Mouse (Mus musculus) liver, postnatal 0 days (tissue): ENCODE measurements around the gene Olfr324. TPM values are rescaled to one million over a fixed set of nuclear protein-coding genes. Genes with fewer than 3 reads are reported as not detected.

Experiments used
- ATAC-seq: fragments of 200-750 bp; cut with Nextera tagmentation; 2 replicates; pipeline ENCODE4 v1.8.0; 2017; ENCODE audit warnings: mild to moderate bottlenecking, moderate library complexity
- DNase-seq: peaks from one replicate; pipeline ENCODE4 v3.0.0-alpha.2; 2016
- H3K27ac ChIP-seq: fragments of 300-500 bp; sonication (generic); 2 replicates; pipeline ENCODE4 v1.5.1; 2014; ENCODE audit warnings: antibody characterized with exemption, moderate library complexity, mild to moderate bottlenecking, low read depth
- H3K27me3 ChIP-seq: fragments of 300-500 bp; sonication (generic); 2 replicates; pipeline ENCODE4 v1.6.1; 2014; ENCODE audit warnings: low read length, control low read depth, mixed read lengths; ENCODE audit not compliant: insufficient read depth
- H3K36me3 ChIP-seq: fragments of 300-500 bp; sonication (generic); replicated peaks from 2 replicates; pipeline ENCODE4 v1.6.1; 2014; ENCODE audit warnings: mild to moderate bottlenecking, control low read depth, low read length, moderate library complexity, mixed read lengths; ENCODE audit not compliant: insufficient read depth
- H3K4me1 ChIP-seq: fragments of 300-500 bp; sonication (generic); 2 replicates; pipeline ENCODE4 v1.6.1; 2014; ENCODE audit warnings: antibody characterized with exemption, mild to moderate bottlenecking, control low read depth; ENCODE audit not compliant: insufficient read depth
- H3K4me2 ChIP-seq: fragments of 300-500 bp; sonication (generic); 2 replicates; pipeline ENCODE4 v1.6.1; 2014; ENCODE audit warnings: low read depth, mild to moderate bottlenecking, low read length, moderate library complexity, mixed read lengths
- H3K4me3 ChIP-seq: fragments of 300-500 bp; sonication (generic); 2 replicates; pipeline ENCODE4 v1.5.1; 2014; ENCODE audit warnings: low read depth, low read length
- H3K9ac ChIP-seq: fragments of 300-500 bp; sonication (generic); replicated peaks from 2 replicates; pipeline ENCODE4 v1.6.1; 2014; ENCODE audit warnings: mild to moderate bottlenecking, moderate library complexity
- H3K9me3 ChIP-seq: fragments of 300-500 bp; sonication (generic); 2 replicates; pipeline ENCODE4 v1.6.1; 2016; ENCODE audit warnings: mild to moderate bottlenecking, control low read depth, low read length, mixed read lengths
- CTCF ChIP-seq: sonication (generic); IDR thresholded peaks from 2 replicates; pipeline ENCODE4 v1.5.1; 2016; ENCODE audit warnings: antibody characterized with exemption, low read depth
- EP300 ChIP-seq: IDR thresholded peaks from 2 replicates; pipeline ENCODE4 v1.6.1; 2016; ENCODE audit warnings: antibody characterized with exemption, low read depth, mild to moderate bottlenecking
- WGBS: fragments of 180-500 bp; shearing (Covaris S2); extraction: QIAGEN DNeasy Blood & Tissue Kit; methylation state at CpG from one replicate; pipeline ENCODE4 v1.1.7; 2014; ENCODE audit not compliant: insufficient replicate concordance; 5-methylcytosine and 5-hydroxymethylcytosine counted together
- polyA plus RNA-seq: library from polyadenylated mRNA; unstranded; fragments of >200 nt; fragmentation: Nextera tagmentation; extraction: Ambion mirVana; gene quantifications from 2 replicates; pipeline ENCODE4 v1.2.1, GENCODE M21; 2015

Gene Olfr324
- polyA plus RNA-seq, 1 experiment from 2014 or later: not detected

GRCm38 (mm10) chr11:58605228-58605627 is 10.3 kb downstream of the Olfr324 start:
- H3K9me3 ChIP-seq: no peaks in the 10 kb centered on the region
- H3K36me3 ChIP-seq: no peaks in the 10 kb centered on the region
- DNase-seq: no peak
- no peak overlapping the region for H3K4me2 ChIP-seq
- H3K9ac ChIP-seq: no peak overlapping the region
- H3K27me3 ChIP-seq: no peaks in the 10 kb centered on the region
- H3K27ac ChIP-seq: 0 out of 2 replicates have a peak overlapping the region, but pooled peaks have one; percentile 11
- peaks cover 7% of the 10 kb centered on the region; the same call in 1 of the 2 replicates for H3K4me1 ChIP-seq
- ATAC-seq: peak; percentile 77
- no peak for TF ChIP-seq EP300
- TF ChIP-seq CTCF: no peak
- WGBS: 48% methylated on average over 3 of the region's 3 CpGs
- no peak overlapping the region for H3K4me3 ChIP-seq

DNA sequence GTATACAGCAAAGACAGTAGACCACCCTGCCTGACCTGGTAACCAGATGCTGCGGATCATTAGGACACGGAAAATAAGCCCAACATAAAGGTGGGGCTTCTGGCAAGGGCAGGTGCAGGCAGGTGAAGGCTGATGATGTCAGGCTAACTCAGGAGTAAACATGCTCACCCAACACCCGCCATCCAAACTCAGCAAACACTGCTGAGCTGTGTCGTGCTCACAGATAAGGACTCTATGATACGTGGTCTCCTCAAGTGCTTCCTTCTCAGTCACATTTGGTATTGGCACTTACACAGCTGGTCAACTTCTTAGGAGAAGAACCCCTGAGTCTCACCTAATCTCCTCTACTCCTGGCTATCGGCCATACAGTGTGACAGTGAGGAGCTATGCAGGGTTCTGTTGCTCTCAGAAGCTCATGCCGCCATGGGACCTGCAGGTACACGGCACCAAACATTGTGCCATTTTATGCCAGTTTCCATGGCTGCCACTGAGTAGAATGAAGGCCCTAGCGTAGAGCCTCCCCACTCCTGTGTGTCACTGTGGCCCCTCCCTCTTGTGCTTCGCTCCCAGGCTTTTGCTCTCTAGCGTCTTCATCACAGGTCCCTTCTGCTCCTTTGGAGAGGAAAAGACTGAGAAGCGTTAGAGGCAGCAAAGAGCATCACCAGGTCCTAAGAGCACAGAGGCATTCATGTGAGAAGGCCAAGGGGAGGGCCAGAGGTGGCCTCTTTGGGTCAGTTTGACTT is 11.4 kb downstream of the Olfr324 start:
- H3K9ac ChIP-seq: no peak overlapping the region
- no peaks in the 10 kb centered on the region for H3K27me3 ChIP-seq
- peaks cover 7% of the 10 kb centered on the region; the same call in 1 of the 2 replicates for H3K4me1 ChIP-seq
- H3K4me3 ChIP-seq: no peak overlapping the region
- no peak overlapping the region for H3K4me2 ChIP-seq
- ATAC-seq (no peak), DNase-seq (no peak)
- no peaks in the 10 kb centered on the region for H3K9me3 ChIP-seq
- no peak overlapping the region for H3K27ac ChIP-seq
- no peaks in the 10 kb centered on the region for H3K36me3 ChIP-seq
- WGBS: 73% methylated on average over 12 of the region's 12 CpGs
- TF ChIP-seq EP300 (no peak), CTCF (no peak)

DNA sequence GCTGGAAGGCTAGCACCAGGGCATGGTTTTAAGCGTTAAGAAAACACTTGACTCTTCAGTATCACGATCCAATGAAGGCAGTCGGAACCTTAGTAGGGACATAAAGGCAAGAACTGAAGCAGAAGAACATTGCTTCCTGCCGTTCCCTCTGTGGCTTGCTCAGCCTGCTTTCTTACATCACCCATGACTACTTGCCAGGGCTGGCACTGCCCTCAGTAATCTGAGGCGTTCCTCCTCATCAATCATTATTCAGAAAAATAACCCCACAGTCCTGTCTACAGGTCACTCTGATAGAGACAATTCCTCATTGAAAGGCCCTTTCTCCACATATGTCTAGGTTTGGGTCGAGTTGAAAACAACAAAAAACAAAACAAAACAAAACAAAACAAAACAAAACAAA is 12.1 kb downstream of the Olfr324 start:
- Histone ChIP-seq H3K36me3 (no peaks in the 10 kb centered on the region), H3K4me2 (no peak overlapping the region), H3K4me3 (no peak overlapping the region), H3K9ac (no peak overlapping the region), H3K4me1 (peaks cover 7% of the 10 kb centered on the region; the same call in 1 of the 2 replicates), H3K9me3 (no peaks in the 10 kb centered on the region), H3K27me3 (no peaks in the 10 kb centered on the region), H3K27ac (no peak overlapping the region)
- no peak for TF ChIP-seq EP300
- TF ChIP-seq CTCF: no peak
- DNase-seq (no peak), ATAC-seq (no peak)
- WGBS: 81% methylated on average over 6 of the region's 6 CpGs

DNA sequence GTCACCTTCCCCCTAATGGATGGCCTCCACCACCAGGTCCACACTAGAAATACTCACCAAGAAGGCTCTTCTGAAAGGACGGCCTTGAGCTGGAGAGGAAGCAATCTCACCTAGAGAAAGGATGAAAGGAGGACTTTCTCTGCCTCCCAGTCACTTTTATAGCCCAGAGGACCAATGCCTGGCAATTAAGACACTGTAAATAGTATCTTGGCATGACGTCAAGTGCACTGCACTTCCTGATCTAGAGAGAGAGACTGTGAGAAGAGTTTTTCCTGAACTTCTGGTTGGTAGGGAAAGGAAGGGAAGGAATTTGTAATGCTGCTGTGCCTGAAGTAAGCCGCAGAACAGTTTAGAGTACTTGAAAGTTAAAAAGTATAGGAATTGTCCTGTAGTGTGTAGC is 18.4 kb downstream of the Olfr324 start:
- Histone ChIP-seq H3K27me3 (no peaks in the 10 kb centered on the region), H3K4me1 (peaks cover 9% of the 10 kb centered on the region; the same call in 1 of the 2 replicates), H3K4me3 (no peak overlapping the region), H3K9me3 (no peaks in the 10 kb centered on the region), H3K9ac (no peak overlapping the region), H3K36me3 (no peaks in the 10 kb centered on the region), H3K4me2 (no peak overlapping the region), H3K27ac (no peak overlapping the region)
- TF ChIP-seq EP300 (no peak), CTCF (no peak)
- DNase-seq (no peak), ATAC-seq (no peak)
- 56% methylated on average over 3 of the region's 3 CpGs for WGBS

GRCm38 (mm10) chr11:58614526-58614925 is 19.6 kb downstream of the Olfr324 start:
- ATAC-seq: no peak

GRCm38 (mm10) chr11:58615975-58616374 is 21.1 kb downstream of the Olfr324 start, which contains the start of gene 2210407C18Rik:
TSS of gene 2210407C18Rik (minus strand) at chr11:58616075.
- no peak within 1 kb of the TSS for H3K27ac ChIP-seq
- WGBS: 72% methylated on average over 4 of the region's 4 CpGs
- H3K36me3 ChIP-seq: no peaks in the 10 kb centered on the region
- H3K27me3 ChIP-seq: no peaks in the 10 kb centered on the region
- H3K9me3 ChIP-seq: no peaks in the 10 kb centered on the region
- H3K4me2 ChIP-seq: no peak within 1 kb of the TSS
- ATAC-seq: no peak
- peaks cover 9% of the 10 kb centered on the region; the same call in 1 of the 2 replicates for H3K4me1 ChIP-seq
- no peak for TF ChIP-seq CTCF
- no peak for TF ChIP-seq EP300
- no peak within 1 kb of the TSS for H3K9ac ChIP-seq
- no peak within 1 kb of the TSS for H3K4me3 ChIP-seq
- no peak for DNase-seq

More at GRCm38 (mm10) chr11:58614526-58614925, 19.6 kb downstream of the Olfr324 start:
- Histone ChIP-seq H3K4me2 (no peak overlapping the region), H3K27me3 (no peaks in the 10 kb centered on the region), H3K4me3 (no peak overlapping the region), H3K27ac (no peak overlapping the region), H3K9ac (no peak overlapping the region), H3K4me1 (peaks cover 9% of the 10 kb centered on the region; the same call in 1 of the 2 replicates), H3K9me3 (no peaks in the 10 kb centered on the region), H3K36me3 (no peaks in the 10 kb centered on the region)
- TF ChIP-seq EP300 (0 out of 2 replicates have a peak, but pooled peaks have one; percentile 10), CTCF (no peak)
- DNase-seq: peak; percentile 47
